Mouse (Mus musculus) left cerebral cortex, adult 18-20 months (tissue): ENCODE data around the gene Git1. TPM values are rescaled to one million over a fixed set of nuclear protein-coding genes. Genes with fewer than 3 reads are reported as not detected.

ENCODE experiments used
- DNase-seq, 2 experiments: peaks; one replicate each; pipeline ENCODE4 v3.0.0; 2021 to 2022; ENCODE audit warnings: low spot score in 2 of 2, mixed read lengths in 1 of 2
- long read RNA-seq, 2 experiments: library from polyadenylated mRNA; stranded (forward); transcript quantifications; one replicate each; pipeline ENCODE4 v2.0.0; 2021
- total RNA-seq, 2 experiments: library from RNA; stranded (reverse); gene quantifications; 2 replicates each; pipeline ENCODE4 v1.2.3; 2021

Git1 gene
- 100 to 1,000 TPM; 282 to 319 TPM for total RNA-seq
- long read RNA-seq, experiment 1, transcript Git1-201 (20 exons, 3,512 nt), result major isoform, 361 of 524 reads
- long read RNA-seq, experiment 1, transcript Git1-202 (19 exons, 3,476 nt), result minor isoform, 29 of 524 reads
- long read RNA-seq, experiment 1, partial matches to known transcripts, result 100 of 524 reads
- long read RNA-seq, experiment 1, other reads (novel, unspliced or antisense), result 34 of 524 reads
- long read RNA-seq, experiment 2, transcript Git1-202 (19 exons, 3,476 nt), result minor isoform, 12 of 318 reads
- long read RNA-seq, experiment 2, transcript Git1-201 (20 exons, 3,512 nt), result major isoform, 203 of 318 reads
- long read RNA-seq, experiment 2, partial matches to known transcripts, result 56 of 318 reads
- long read RNA-seq, experiment 2, other reads (novel, unspliced or antisense), result 47 of 318 reads

- DNase-seq, result peak; percentile 67 to 75
These were observed at the start of gene Git1 for GRCm38 (mm10) chr11:77493512-77494343. Gene Git1, plus strand, starts transcription at chr11:77493562.

- DNase-seq, result no peak
These were observed 48.4 kb upstream of the Git1 start for GRCm38 (mm10) chr11:77444939-77445338.

- DNase-seq, result no peak
These were observed 46.7 kb upstream of the Git1 start for GRCm38 (mm10) chr11:77446628-77447041.

DNA sequence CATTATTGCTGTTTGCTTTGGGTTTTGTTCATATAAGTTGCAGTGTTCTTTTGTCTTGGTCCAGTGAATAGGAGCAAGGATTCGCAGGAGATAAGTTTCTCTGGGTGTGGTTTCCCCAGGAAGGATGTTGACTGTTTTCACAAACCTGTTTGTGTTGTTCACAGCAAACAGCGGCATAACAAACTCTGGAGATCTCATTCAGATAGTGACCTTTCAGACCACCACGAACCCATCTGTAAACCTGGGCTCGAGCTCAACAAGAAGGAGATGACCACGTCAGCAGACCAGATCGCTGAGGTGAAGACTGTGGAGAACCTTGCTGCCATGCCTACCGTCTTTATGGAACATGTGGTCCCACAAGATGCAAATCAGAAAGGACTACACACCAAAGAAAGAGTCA is 44.1 kb upstream of the Git1 start:
- DNase-seq, result no peak

- DNase-seq, result no peak
These were observed 41.7 kb upstream of the Git1 start for GRCm38 (mm10) chr11:77451670-77452069.

- no peak for DNase-seq
These were observed 40.0 kb upstream of the Git1 start for GRCm38 (mm10) chr11:77453388-77453787.

DNA sequence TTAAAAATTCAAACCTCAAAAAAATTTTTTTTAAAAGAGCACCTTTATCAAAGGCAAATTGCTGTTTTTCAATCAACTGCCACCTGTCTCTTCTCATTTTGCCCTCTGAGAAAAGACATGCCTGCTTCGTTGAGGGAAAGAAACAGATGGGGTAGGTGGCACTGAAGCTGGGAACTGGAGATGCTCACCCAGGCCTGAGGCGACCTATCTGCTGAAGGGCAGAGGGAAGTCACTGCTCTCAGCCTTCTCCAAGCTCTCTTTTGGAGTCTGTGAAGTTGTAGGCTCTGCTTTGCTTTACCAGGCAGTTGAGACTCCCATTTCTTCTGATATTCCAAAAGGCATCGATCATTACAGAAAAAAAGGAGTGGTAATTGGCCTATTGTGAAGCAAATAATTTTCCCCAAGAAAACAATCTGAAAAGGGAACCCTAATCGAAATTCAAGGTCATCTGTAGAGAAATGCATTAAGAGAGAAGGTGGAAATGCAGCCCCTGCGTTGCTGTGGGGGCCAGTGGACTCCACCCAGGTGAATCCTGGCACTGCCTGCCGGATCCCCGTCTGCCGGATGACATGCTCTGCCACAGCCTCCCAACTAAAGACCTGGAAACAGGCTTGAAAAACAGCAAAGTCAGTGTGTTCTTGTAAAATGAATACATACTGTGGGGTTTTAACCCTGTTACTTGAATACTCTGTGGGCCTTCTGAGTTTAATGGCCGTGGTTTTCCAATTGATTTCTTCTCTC is 37.4 kb upstream of the Git1 start:
- no peak for DNase-seq

- no peak for DNase-seq
These were observed 36.5 kb upstream of the Git1 start for GRCm38 (mm10) chr11:77456866-77457265.

DNA sequence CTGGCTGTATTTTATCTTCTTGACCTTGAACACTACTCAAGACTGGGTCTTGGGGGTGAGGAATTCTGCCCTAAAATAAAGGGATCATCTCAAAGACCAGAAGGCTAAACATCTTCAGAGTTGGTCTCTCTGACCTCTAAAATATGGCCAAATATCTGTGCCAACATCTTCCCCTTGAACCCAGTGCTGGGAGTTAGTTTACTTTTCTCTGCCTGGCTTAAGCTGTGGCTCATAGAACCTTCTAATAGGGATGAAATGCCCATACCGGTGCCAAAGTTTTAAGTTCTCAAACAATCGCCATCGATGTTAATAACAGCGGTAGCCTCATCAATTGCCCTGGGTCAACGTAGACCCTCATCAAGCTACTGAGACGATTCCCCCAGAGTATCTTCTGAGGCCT is 31.5 kb upstream of the Git1 start:
- DNase-seq, result no peak

DNA sequence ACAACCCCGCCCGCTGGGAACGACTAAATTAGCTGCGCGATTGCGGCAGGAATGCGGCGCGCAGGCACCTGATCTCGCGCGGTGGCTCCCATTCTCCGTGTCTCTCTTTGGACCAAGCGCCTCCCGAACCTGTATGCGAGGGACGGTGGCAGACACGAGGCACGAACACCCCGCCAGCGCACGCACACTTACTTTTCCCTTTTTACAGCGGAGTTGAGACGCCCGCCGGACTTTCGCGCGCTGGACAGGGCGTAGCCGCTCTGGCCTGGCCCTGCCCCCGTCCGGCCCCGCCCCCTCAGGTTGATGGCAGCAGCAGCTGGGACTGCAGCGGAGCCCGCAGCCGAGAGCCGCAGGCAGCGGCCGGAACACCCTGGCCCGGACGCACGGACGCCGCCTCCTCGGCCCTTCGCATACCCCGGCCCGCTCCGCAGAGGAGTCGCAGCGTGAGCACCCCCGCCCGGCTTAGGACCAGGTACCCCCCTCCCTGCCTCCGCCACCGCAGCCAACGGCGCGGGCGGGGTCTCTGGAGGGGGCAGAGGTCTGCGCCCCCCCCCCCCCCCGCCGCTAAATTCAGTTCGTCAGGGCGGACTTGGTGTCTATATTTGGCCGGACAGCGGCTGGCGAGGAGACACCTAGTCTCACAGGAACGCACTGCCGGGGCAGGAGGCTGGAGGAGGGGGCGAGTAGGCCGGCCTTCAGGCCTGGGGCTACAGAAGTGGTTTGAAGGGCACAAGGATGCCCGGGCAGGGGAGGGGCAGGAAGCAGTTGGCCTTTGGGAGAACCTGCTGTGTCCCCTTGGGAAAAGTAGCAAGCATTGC is 30.9 kb upstream of the Git1 start, which contains the start of gene Coro6:
TSS of gene Coro6 (plus strand) at position 129 of the 818 bp plus-strand sequence.
- DNase-seq, result peak; percentile 53 to 58

DNA sequence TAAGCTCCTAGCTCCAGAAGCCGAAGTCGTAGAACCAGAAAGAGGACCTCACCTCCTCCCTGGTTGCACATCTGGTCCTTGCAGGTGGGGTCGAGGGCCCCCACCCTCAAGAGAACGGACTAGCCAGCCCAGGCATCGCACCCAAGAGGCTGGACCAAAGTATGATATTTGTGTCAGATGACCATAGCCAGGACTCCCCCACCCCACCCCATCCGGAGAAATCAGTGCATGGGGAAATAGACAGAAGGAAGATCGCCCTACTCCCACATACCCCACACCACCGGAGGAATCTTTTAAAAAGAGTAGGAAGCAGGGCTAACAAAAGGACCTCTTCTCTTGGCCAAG is 30.3 kb upstream of the Git1 start:
- no peak for DNase-seq

DNA sequence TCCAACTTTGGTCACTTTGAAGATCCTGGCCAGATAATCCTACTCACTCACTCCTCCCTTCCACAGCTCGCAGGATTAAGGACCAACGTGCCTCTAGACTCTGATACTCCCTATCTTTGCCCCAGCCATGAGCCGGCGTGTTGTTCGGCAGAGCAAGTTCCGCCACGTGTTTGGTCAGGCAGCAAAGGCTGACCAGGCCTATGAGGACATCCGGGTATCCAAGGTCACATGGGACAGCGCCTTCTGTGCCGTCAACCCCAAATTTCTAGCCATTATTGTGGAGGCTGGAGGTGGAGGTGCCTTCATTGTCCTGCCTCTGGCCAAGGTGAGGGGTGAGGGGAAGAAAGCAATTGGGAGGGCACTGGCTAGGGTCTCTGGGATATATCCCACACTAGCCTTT is 29.6 kb upstream of the Git1 start:
- DNase-seq, result no peak

DNA sequence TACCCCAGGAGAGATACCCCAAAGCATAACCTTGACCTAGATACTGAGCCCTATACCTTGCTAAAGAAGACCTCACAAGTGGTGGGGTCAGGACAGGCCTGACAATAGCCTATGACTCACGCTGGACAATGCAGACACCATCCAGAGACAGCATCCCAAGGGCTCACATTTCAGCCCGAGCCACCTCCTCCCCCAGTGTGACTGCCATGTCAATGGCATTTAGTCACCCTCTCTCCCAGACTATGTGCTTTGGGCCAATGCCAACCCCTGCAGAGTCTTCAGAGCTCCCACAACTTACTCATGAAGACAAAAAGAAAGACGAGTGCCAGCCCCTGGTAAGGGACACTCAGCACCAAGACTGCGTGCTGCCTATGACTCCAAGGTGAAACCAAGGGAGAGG is 28.7 kb upstream of the Git1 start:
- no peak for DNase-seq

DNA sequence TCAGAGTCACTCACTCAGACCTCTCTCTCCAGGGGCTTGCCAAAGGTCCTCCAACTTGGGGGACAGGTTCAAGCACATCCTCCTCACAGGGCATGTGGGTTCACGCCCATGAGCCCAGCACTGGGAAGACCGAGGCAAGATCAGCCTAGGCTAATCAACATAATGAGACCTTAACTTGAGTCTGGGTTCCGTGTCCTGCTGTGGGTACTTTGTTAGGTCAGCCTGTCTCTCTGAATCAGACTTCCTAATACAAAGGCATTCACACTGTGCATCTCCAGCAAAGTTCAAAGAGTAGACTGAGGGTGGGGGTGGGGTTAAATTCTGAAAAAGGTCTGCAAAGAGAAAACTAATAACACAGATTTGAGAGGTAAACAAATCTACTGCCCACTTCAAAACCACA is 28.3 kb upstream of the Git1 start:
- DNase-seq, result no peak

- no peak for DNase-seq
These were observed 26.8 kb upstream of the Git1 start for GRCm38 (mm10) chr11:77466544-77466943.

DNA sequence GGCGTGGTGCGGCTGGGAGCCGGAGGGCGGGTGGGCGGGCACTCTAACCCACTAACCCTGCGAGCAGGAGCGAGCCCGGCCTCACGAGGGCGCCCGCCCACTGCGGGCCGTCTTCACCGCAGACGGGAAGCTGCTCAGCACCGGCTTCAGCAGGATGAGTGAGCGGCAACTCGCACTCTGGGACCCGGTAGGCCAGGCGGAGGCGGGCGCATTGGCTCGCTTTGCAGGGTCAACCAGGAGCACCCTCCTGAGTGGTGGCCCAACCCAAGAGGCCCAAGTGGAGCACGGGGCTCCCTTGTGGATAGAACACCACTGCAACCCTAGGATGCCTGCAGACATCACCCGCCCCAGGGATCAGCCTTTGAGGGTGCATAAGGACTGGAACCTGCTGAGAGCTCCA is 26.2 kb upstream of the Git1 start:
- peak; percentile 72 for DNase-seq

DNA sequence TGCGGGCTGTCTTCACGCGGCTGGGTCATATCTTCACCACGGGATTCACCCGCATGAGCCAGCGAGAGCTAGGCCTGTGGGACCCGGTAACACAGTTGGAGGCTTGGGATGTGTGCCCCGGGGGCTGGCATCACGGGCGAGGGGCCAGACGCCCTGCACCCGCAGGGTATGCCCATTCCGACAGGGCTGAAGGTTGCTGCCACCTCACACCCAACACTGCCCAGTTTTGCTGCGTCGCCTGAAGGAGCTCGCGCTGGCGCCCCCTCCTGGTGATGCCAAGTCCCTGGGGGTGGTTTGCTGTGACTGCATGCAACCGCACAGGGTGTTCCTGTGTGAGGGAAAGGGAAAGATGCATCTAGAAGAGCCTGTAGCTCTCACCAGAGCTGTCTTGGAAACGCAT is 25.6 kb upstream of the Git1 start:
- peak; percentile 83 to 85 for DNase-seq

- no peak for DNase-seq
These were observed 25.0 kb upstream of the Git1 start for GRCm38 (mm10) chr11:77468397-77468796.

DNA sequence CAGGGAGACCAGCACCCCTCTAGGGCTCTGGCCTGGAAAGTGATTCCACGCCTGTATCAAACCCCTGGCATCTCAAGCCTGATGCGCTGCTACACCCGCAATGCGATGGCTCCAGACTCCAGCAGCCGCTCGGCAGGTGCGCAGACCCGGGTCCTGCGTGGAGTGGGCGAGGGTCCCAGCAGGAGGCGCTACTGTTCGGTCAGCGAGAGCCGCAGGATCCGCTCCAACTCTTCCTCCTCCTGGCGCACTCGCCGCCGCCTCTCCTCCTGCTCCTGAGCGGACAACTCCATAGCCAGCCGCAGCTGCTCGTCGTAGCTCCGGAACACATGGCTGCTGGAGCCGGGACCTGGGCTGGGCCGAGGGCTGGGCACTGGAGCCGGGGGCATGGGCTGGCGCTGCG is 22.0 kb upstream of the Git1 start:
- no peak for DNase-seq

DNA sequence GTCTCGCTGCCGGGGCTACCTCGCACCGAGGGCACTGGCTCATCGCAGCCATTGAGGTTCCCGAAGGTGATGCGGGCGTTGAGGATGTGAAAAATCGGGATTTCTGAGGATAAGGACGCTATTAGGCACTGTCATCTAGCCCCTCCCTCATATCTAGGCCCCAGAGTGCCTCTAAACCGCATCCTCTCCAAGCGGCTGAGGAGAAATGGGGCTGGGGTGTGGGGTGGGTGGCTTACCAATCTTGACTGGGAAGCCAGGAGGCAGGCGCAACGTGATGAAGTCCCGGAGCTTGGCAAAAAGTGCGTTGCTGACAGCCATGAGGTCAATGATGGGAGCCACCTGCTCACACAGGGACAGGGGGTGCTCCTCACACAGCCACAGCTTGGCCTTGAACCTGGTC is 20.6 kb upstream of the Git1 start:
- no peak for DNase-seq

- DNase-seq, result no peak
These were observed 17.1 kb upstream of the Git1 start for GRCm38 (mm10) chr11:77476216-77476615.
